Mouse (Mus musculus) kidney, postnatal 14 days (tissue): ENCODE data around the gene Tctn3.

Source experiments
- DNase-seq: peaks from one replicate; pipeline ENCODE4 v3.0.0; 2022; ENCODE audit warnings: mixed read lengths

The Tctn3 gene

GRCm38 (mm10) chr19:40553849-40554248 lies 58.2 kb downstream of the Tctn3 start:
- no peak for DNase-seq

GRCm38 (mm10) chr19:40553014-40553789 lies 58.8 kb downstream of the Tctn3 start:
- DNase-seq: no peak

- DNase-seq: no peak
Observed at GRCm38 (mm10) chr19:40549516-40550135, 62.4 kb downstream of the Tctn3 start.

GRCm38 (mm10) chr19:40548796-40549515 lies 63.1 kb downstream of the Tctn3 start:
- DNase-seq: no peak

GRCm38 (mm10) chr19:40548386-40548785 lies 63.6 kb downstream of the Tctn3 start:
- no peak for DNase-seq
